Mouse (Mus musculus): ENCODE results near the gene Ctf1. TPM values are rescaled to one million over a fixed set of nuclear protein-coding genes. Genes with fewer than 3 reads are reported as not detected.

Ctf1 gene
- polyA plus RNA-seq (2014; fragmentation: Illumina TruSeq; extraction: RNeasy Lipid Tissue Mini Kit (QIAGEN cat#74804); ENCODE audit: low read depth, low replicate concordance) = 6.3 TPM

GRCm38 (mm10) chr7:127712461-127713385 is at the start of gene Ctf1:
TSS of gene Ctf1 (plus strand) at chr7:127712736.

GRCm38 (mm10) chr7:127708207-127709078 is 4.1 kb upstream of the Ctf1 start, which contains the start of gene Bcl7c:
TSS of gene Bcl7c (minus strand) at chr7:127708933.

GRCm38 (mm10) chr7:127732066-127732465 is 19.5 kb downstream of the Ctf1 start, which contains the start of gene Ctf2:
TSS of gene Ctf2 (minus strand) at chr7:127732166.

GRCm38 (mm10) chr7:127744366-127745045 is 32.0 kb downstream of the Ctf1 start, which contains the start of gene Fbxl19:
TSS of gene Fbxl19 (plus strand) at chr7:127744543.

Other genes with a start within 250 kb of the Ctf1 start
- 6.2 TPM for gene Fbrs, start 233.5 kb upstream of the Ctf1 start, polyA plus RNA-seq (2014; fragmentation: Illumina TruSeq; extraction: RNeasy Lipid Tissue Mini Kit (QIAGEN cat#74804); ENCODE audit: low read depth, low replicate concordance)
- 7.5 TPM for gene Srcap, start 200.8 kb upstream of the Ctf1 start, polyA plus RNA-seq (2014; fragmentation: Illumina TruSeq; extraction: RNeasy Lipid Tissue Mini Kit (QIAGEN cat#74804); ENCODE audit: low read depth, low replicate concordance)
- gene Gm42715, start 193.2 kb upstream of the Ctf1 start, polyA plus RNA-seq (2014; fragmentation: Illumina TruSeq; extraction: RNeasy Lipid Tissue Mini Kit (QIAGEN cat#74804); ENCODE audit: low read depth, low replicate concordance) = 4.0 TPM
- gene Tmem265, start 151.3 kb upstream of the Ctf1 start, polyA plus RNA-seq (2014; fragmentation: Illumina TruSeq; extraction: RNeasy Lipid Tissue Mini Kit (QIAGEN cat#74804); ENCODE audit: low read depth, low replicate concordance) = not detected
- 15.2 TPM for gene Phkg2, start 139.4 kb upstream of the Ctf1 start, polyA plus RNA-seq (2014; fragmentation: Illumina TruSeq; extraction: RNeasy Lipid Tissue Mini Kit (QIAGEN cat#74804); ENCODE audit: low read depth, low replicate concordance)
- gene Ccdc189, start 124.1 kb upstream of the Ctf1 start, polyA plus RNA-seq (2014; fragmentation: Illumina TruSeq; extraction: RNeasy Lipid Tissue Mini Kit (QIAGEN cat#74804); ENCODE audit: low read depth, low replicate concordance) = 0.73 TPM
- gene Rnf40, start 124.0 kb upstream of the Ctf1 start, polyA plus RNA-seq (2014; fragmentation: Illumina TruSeq; extraction: RNeasy Lipid Tissue Mini Kit (QIAGEN cat#74804); ENCODE audit: low read depth, low replicate concordance) = 1.3 TPM
- 6.6 TPM for gene Zfp629, start 96.9 kb upstream of the Ctf1 start, polyA plus RNA-seq (2014; fragmentation: Illumina TruSeq; extraction: RNeasy Lipid Tissue Mini Kit (QIAGEN cat#74804); ENCODE audit: low read depth, low replicate concordance)
- 1.6 TPM for gene Bcl7c, start 3.8 kb upstream of the Ctf1 start, polyA plus RNA-seq (2014; fragmentation: Illumina TruSeq; extraction: RNeasy Lipid Tissue Mini Kit (QIAGEN cat#74804); ENCODE audit: low read depth, low replicate concordance)
- gene Ctf2, start 19.4 kb downstream of the Ctf1 start, polyA plus RNA-seq (2014; fragmentation: Illumina TruSeq; extraction: RNeasy Lipid Tissue Mini Kit (QIAGEN cat#74804); ENCODE audit: low read depth, low replicate concordance) = not detected
- 0.28 TPM for gene Fbxl19, start 31.8 kb downstream of the Ctf1 start, polyA plus RNA-seq (2014; fragmentation: Illumina TruSeq; extraction: RNeasy Lipid Tissue Mini Kit (QIAGEN cat#74804); ENCODE audit: low read depth, low replicate concordance)
- gene Orai3, start 57.1 kb downstream of the Ctf1 start, polyA plus RNA-seq (2014; fragmentation: Illumina TruSeq; extraction: RNeasy Lipid Tissue Mini Kit (QIAGEN cat#74804); ENCODE audit: low read depth, low replicate concordance) = 3.0 TPM
- gene Setd1a, start 63.9 kb downstream of the Ctf1 start, polyA plus RNA-seq (2014; fragmentation: Illumina TruSeq; extraction: RNeasy Lipid Tissue Mini Kit (QIAGEN cat#74804); ENCODE audit: low read depth, low replicate concordance) = 4.2 TPM
- not detected for gene Gm49388, start 72.9 kb downstream of the Ctf1 start, polyA plus RNA-seq (2014; fragmentation: Illumina TruSeq; extraction: RNeasy Lipid Tissue Mini Kit (QIAGEN cat#74804); ENCODE audit: low read depth, low replicate concordance)
- gene Hsd3b7, start 87.9 kb downstream of the Ctf1 start, polyA plus RNA-seq (2014; fragmentation: Illumina TruSeq; extraction: RNeasy Lipid Tissue Mini Kit (QIAGEN cat#74804); ENCODE audit: low read depth, low replicate concordance) = 9.7 TPM
- gene Stx4a, start 111.6 kb downstream of the Ctf1 start, polyA plus RNA-seq (2014; fragmentation: Illumina TruSeq; extraction: RNeasy Lipid Tissue Mini Kit (QIAGEN cat#74804); ENCODE audit: low read depth, low replicate concordance) = 8.2 TPM
- 0.16 TPM for gene Stx1b, start 111.8 kb downstream of the Ctf1 start, polyA plus RNA-seq (2014; fragmentation: Illumina TruSeq; extraction: RNeasy Lipid Tissue Mini Kit (QIAGEN cat#74804); ENCODE audit: low read depth, low replicate concordance)
- gene Zfp646, start 163.5 kb downstream of the Ctf1 start, polyA plus RNA-seq (2014; fragmentation: Illumina TruSeq; extraction: RNeasy Lipid Tissue Mini Kit (QIAGEN cat#74804); ENCODE audit: low read depth, low replicate concordance) = 4.8 TPM
- gene Zfp668, start 164.1 kb downstream of the Ctf1 start, polyA plus RNA-seq (2014; fragmentation: Illumina TruSeq; extraction: RNeasy Lipid Tissue Mini Kit (QIAGEN cat#74804); ENCODE audit: low read depth, low replicate concordance) = 0.77 TPM
- gene Prss53, start 178.2 kb downstream of the Ctf1 start, polyA plus RNA-seq (2014; fragmentation: Illumina TruSeq; extraction: RNeasy Lipid Tissue Mini Kit (QIAGEN cat#74804); ENCODE audit: low read depth, low replicate concordance) = 0.20 TPM
- gene Gm21974, start 182.7 kb downstream of the Ctf1 start, polyA plus RNA-seq (2014; fragmentation: Illumina TruSeq; extraction: RNeasy Lipid Tissue Mini Kit (QIAGEN cat#74804); ENCODE audit: low read depth, low replicate concordance) = not detected
- gene Vkorc1, start 182.9 kb downstream of the Ctf1 start, polyA plus RNA-seq (2014; fragmentation: Illumina TruSeq; extraction: RNeasy Lipid Tissue Mini Kit (QIAGEN cat#74804); ENCODE audit: low read depth, low replicate concordance) = 72.8 TPM
- 4.9 TPM for gene Bckdk, start 191.3 kb downstream of the Ctf1 start, polyA plus RNA-seq (2014; fragmentation: Illumina TruSeq; extraction: RNeasy Lipid Tissue Mini Kit (QIAGEN cat#74804); ENCODE audit: low read depth, low replicate concordance)
- 6.3 TPM for gene Kat8, start 199.8 kb downstream of the Ctf1 start, polyA plus RNA-seq (2014; fragmentation: Illumina TruSeq; extraction: RNeasy Lipid Tissue Mini Kit (QIAGEN cat#74804); ENCODE audit: low read depth, low replicate concordance)
- 4.9 TPM for gene Prss8, start 217.4 kb downstream of the Ctf1 start, polyA plus RNA-seq (2014; fragmentation: Illumina TruSeq; extraction: RNeasy Lipid Tissue Mini Kit (QIAGEN cat#74804); ENCODE audit: low read depth, low replicate concordance)
- not detected for gene Prss36, start 234.0 kb downstream of the Ctf1 start, polyA plus RNA-seq (2014; fragmentation: Illumina TruSeq; extraction: RNeasy Lipid Tissue Mini Kit (QIAGEN cat#74804); ENCODE audit: low read depth, low replicate concordance)

Measured in kidney, adult 10 weeks (tissue).